Mouse (Mus musculus): ENCODE results near the gene Alkbh7. TPM values are rescaled to one million over a fixed set of nuclear protein-coding genes. Genes with fewer than 3 reads are reported as not detected.
A peak's percentile ranks its signal among the peaks of the same experiment; 100 is the strongest.

Alkbh7 gene
- polyA plus RNA-seq, 1 experiment from 2014 or later, result 41.0 TPM

- Histone ChIP-seq H3K27me3 (peaks cover 4% of the 10 kb centered on the region), H3K4me2 (no peak overlapping the region), H3K27ac (no peak overlapping the region), H3K4me1 (no peaks in the 10 kb centered on the region), H3K9me3 (replicated peaks) (no peaks in the 10 kb centered on the region), H3K4me3 (no peak overlapping the region), H3K9ac (no peak overlapping the region), H3K36me3 (ENCODE audit: poor library complexity, severe bottlenecking) (no peaks in the 10 kb centered on the region)
- no peak for ATAC-seq
- 70% methylated on average over 13 of the region's 14 CpGs for WGBS
Observed at GRCm38 (mm10) chr17:56973956-56974707, 23.0 kb upstream of the Alkbh7 start.

- Histone ChIP-seq H3K9ac (no peak overlapping the region), H3K4me1 (no peaks in the 10 kb centered on the region), H3K36me3 (ENCODE audit: poor library complexity, severe bottlenecking) (no peaks in the 10 kb centered on the region), H3K4me2 (no peak overlapping the region), H3K9me3 (replicated peaks) (no peaks in the 10 kb centered on the region), H3K27ac (no peak overlapping the region), H3K4me3 (no peak overlapping the region), H3K27me3 (no peaks in the 10 kb centered on the region)
- ATAC-seq, result no peak
- WGBS, result 77% methylated on average over 5 of the region's 5 CpGs
Observed at GRCm38 (mm10) chr17:56974708-56975240, 22.4 kb upstream of the Alkbh7 start.

DNA sequence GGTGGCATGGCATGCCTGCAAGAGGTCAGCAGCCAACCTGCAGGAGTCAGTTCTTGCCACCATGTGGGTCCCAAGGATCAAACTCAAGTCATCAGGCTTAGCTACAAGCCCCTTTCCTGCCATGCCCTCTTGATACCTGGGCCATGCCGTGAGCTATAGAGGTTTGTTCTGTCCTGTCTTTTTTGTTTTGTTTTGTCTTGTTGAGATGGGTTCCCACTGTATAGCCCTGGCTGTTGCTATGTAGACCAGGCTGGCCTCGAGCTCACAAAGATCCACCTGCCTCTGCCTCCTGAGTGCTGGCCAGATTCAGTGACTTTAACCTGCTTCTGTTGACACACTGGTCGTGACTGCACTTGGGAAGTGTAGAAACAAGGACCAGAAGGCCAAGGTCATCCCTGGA, 21.7 kb upstream of the Alkbh7 start:
- Histone ChIP-seq H3K4me2 (no peak overlapping the region), H3K36me3 (ENCODE audit: poor library complexity, severe bottlenecking) (no peaks in the 10 kb centered on the region), H3K27ac (no peak overlapping the region), H3K9ac (no peak overlapping the region), H3K9me3 (replicated peaks) (no peaks in the 10 kb centered on the region), H3K27me3 (no peaks in the 10 kb centered on the region), H3K4me3 (no peak overlapping the region), H3K4me1 (no peaks in the 10 kb centered on the region)
- 75% methylated on average over 3 of the region's 3 CpGs for whole genome bisulfite sequencing
- ATAC-seq, result no peak

DNA sequence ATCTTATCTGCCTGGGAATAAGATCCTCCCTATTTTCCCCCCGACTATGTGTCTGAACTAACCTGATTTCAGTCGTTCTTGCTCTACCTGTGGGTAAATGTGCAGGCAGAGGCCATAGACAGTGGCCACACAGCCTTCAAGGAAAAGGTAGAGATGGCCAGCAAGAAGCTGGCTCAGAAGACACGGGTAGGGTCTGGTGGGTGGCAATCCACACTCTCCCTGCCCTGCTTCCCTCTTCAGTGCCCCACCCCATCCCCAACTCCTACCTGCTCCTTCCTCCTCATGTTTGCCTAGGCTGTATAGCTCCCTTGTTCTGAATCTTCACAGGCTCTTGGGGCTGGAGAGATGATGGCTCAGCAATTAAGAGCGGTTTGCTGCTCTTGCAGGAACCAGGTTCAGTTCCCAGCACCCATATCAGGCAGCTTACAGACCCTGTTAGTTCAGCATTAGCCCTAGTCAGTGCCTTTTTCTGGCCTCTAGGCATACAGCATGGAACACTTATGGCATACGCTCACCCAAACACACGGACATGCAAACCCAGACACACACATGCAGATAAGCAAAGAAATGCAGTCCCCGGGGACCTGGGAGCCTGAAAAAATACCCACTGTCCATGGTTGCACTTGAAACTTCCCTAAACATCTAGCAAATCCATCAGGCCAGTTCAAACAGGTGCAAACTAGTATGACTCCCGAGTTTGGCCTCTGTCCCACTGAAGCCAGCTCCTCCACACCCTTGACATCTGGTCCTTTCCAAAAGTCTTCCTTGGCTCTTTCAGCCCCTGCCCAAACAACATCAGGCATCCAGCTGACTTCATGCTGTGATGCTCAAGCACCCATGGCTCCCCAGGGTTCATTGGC, 20.4 kb upstream of the Alkbh7 start:
- Histone ChIP-seq H3K9me3 (replicated peaks) (no peaks in the 10 kb centered on the region), H3K9ac (no peak overlapping the region), H3K27ac (no peak overlapping the region), H3K4me2 (no peak overlapping the region), H3K36me3 (ENCODE audit: poor library complexity, severe bottlenecking) (no peaks in the 10 kb centered on the region), H3K4me1 (no peaks in the 10 kb centered on the region), H3K4me3 (no peak overlapping the region), H3K27me3 (no peaks in the 10 kb centered on the region)
- 82% methylated on average over 8 of the region's 8 CpGs for WGBS
- ATAC-seq, result no peak

DNA sequence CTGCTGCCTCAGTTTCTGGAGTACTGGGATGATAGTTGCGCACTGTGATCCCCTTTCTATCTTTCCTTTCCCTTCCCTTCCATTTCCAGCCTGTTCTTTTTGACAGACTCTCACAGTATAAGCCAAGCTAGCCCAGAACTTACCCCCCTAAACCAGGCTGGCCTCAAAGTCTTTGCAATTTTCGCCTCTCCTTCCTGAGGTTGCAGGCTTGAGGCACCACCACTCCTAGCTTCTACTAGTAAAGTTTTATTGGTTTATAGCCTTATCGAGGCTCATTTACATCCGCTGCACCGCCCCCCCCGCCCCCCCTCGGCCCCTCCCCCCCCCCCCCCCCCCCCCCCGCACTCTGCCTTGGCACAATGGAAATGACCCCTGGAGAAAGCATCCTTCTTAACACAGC, 17.6 kb upstream of the Alkbh7 start:
- Histone ChIP-seq H3K27ac (no peak overlapping the region), H3K9ac (no peak overlapping the region), H3K27me3 (no peaks in the 10 kb centered on the region), H3K9me3 (replicated peaks) (no peaks in the 10 kb centered on the region), H3K36me3 (ENCODE audit: poor library complexity, severe bottlenecking) (no peaks in the 10 kb centered on the region), H3K4me3 (no peak overlapping the region), H3K4me2 (no peak overlapping the region), H3K4me1 (no peaks in the 10 kb centered on the region)
- no peak for ATAC-seq
- WGBS, result 39% methylated on average over 7 of the region's 8 CpGs

- Histone ChIP-seq H3K27me3 (no peaks in the 10 kb centered on the region), H3K4me2 (no peak overlapping the region), H3K4me1 (no peaks in the 10 kb centered on the region), H3K9ac (no peak overlapping the region), H3K36me3 (ENCODE audit: poor library complexity, severe bottlenecking) (no peaks in the 10 kb centered on the region), H3K27ac (no peak overlapping the region), H3K9me3 (replicated peaks) (no peaks in the 10 kb centered on the region), H3K4me3 (no peak overlapping the region)
- WGBS, result 80% methylated on average over 7 of the region's 7 CpGs
- ATAC-seq, result no peak
Observed at GRCm38 (mm10) chr17:56981049-56981448, 16.1 kb upstream of the Alkbh7 start.

- Histone ChIP-seq H3K36me3 (ENCODE audit: poor library complexity, severe bottlenecking) (no peaks in the 10 kb centered on the region), H3K4me3 (no peak within 1 kb of the TSS), H3K27me3 (no peaks in the 10 kb centered on the region), H3K4me1 (no peaks in the 10 kb centered on the region), H3K27ac (no peak within 1 kb of the TSS), H3K9me3 (replicated peaks) (no peaks in the 10 kb centered on the region), H3K9ac (no peak within 1 kb of the TSS), H3K4me2 (no peak within 1 kb of the TSS)
- 80% methylated on average over 5 of the region's 5 CpGs for WGBS
- ATAC-seq, result no peak
Observed at GRCm38 (mm10) chr17:56982013-56982412, 15.1 kb upstream of the Alkbh7 start, which contains the start of gene Acer1. Gene Acer1 (minus strand): TSS chr17:56982126.

DNA sequence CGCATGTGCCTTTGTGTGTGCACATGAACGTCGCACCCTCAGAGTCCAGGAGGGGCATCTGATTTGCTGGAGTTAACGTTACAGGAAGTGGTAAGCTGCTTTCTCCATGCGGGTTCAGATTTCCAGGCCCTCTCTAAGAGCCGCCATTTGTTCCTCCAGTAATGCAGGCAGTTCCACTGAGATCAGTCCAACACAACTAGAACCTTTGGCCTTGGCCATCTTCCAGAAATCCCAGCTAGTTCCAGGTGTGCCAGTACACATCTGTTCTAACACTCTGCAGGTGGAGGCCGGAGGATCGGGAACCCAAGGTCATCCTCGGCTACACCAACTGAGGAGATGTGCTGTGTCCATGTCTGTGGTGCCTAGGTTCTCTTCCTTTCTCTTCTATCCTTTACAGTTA, 12.3 kb upstream of the Alkbh7 start:
- ATAC-seq, result no peak
- Histone ChIP-seq H3K36me3 (ENCODE audit: poor library complexity, severe bottlenecking) (no peaks in the 10 kb centered on the region), H3K4me1 (no peaks in the 10 kb centered on the region), H3K27me3 (no peaks in the 10 kb centered on the region), H3K9me3 (replicated peaks) (no peaks in the 10 kb centered on the region), H3K27ac (no peak overlapping the region), H3K4me3 (no peak overlapping the region), H3K4me2 (no peak overlapping the region), H3K9ac (no peak overlapping the region)
- 84% methylated on average over 9 of the region's 9 CpGs for WGBS

- no peak overlapping the region for H3K9ac ChIP-seq
- no peaks in the 10 kb centered on the region for H3K4me1 ChIP-seq
- WGBS, result 83% methylated on average over 3 of the region's 3 CpGs
- no peaks in the 10 kb centered on the region for H3K36me3 ChIP-seq (ENCODE audit: poor library complexity, severe bottlenecking)
- H3K4me2 ChIP-seq, result no peak overlapping the region
- no peaks in the 10 kb centered on the region for H3K9me3 ChIP-seq (replicated peaks)
- ATAC-seq, result no peak
- no peaks in the 10 kb centered on the region for H3K27me3 ChIP-seq
- H3K27ac ChIP-seq, result no peak overlapping the region
- no peak overlapping the region for H3K4me3 ChIP-seq
Observed at GRCm38 (mm10) chr17:56985656-56986055, 11.5 kb upstream of the Alkbh7 start.

- Histone ChIP-seq H3K4me2 (no peak overlapping the region), H3K9me3 (replicated peaks) (no peaks in the 10 kb centered on the region), H3K27ac (no peak overlapping the region), H3K4me1 (peaks cover 6% of the 10 kb centered on the region), H3K36me3 (ENCODE audit: poor library complexity, severe bottlenecking) (no peaks in the 10 kb centered on the region), H3K27me3 (no peaks in the 10 kb centered on the region), H3K4me3 (no peak overlapping the region), H3K9ac (no peak overlapping the region)
- 85% methylated on average over 3 of the region's 3 CpGs for WGBS
- ATAC-seq, result no peak
Observed at GRCm38 (mm10) chr17:56986105-56986805, 10.9 kb upstream of the Alkbh7 start.

DNA sequence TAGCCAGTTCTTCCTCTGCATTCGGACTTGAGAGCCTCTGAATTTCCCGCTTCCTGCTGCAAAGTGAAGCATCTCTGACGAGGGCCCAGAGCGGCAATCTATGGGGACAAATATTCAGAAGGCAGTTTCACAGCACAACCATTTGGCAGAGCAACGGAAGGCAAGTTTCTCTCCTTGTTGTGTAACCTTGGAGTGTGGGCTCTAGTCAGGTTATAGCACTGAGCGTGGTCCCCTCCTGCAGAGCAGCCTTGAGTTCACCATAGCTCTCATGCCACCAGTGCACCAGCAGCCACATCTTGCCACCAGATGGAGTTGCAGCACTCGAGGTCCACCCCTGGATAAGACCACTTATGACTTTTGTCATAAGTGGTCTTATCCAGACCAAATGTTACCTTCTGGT, 8.7 kb upstream of the Alkbh7 start:
- no peak for ATAC-seq
- Histone ChIP-seq H3K9ac (no peak overlapping the region), H3K4me1 (peaks cover 8% of the 10 kb centered on the region), H3K27me3 (no peaks in the 10 kb centered on the region), H3K9me3 (replicated peaks) (no peaks in the 10 kb centered on the region), H3K4me2 (no peak overlapping the region), H3K36me3 (ENCODE audit: poor library complexity, severe bottlenecking) (peaks cover 13% of the 10 kb centered on the region), H3K4me3 (no peak overlapping the region), H3K27ac (no peak overlapping the region)
- 91% methylated on average over 7 of the region's 7 CpGs for WGBS

- no peak for ATAC-seq
- H3K36me3 ChIP-seq (ENCODE audit: poor library complexity, severe bottlenecking), result peaks cover 19% of the 10 kb centered on the region
- 72% methylated on average over 7 of the region's 7 CpGs for WGBS
Observed at GRCm38 (mm10) chr17:56988921-56989430, 8.2 kb upstream of the Alkbh7 start.

More at GRCm38 (mm10) chr17:56988921-56989430, 8.2 kb upstream of the Alkbh7 start:
- Histone ChIP-seq H3K27ac (no peak overlapping the region), H3K4me3 (peak overlapping the region; percentile 66), H3K27me3 (no peaks in the 10 kb centered on the region), H3K9me3 (replicated peaks) (no peaks in the 10 kb centered on the region), H3K4me1 (peaks cover 8% of the 10 kb centered on the region), H3K9ac (peak overlapping the region; percentile 78; the same call in 1 of the 2 replicates), H3K4me2 (peak overlapping the region; percentile 72)

Data from forebrain, embryonic 13.5 days (tissue).